Mouse (Mus musculus) neural tube, embryonic 15.5 days (tissue): ENCODE data around the gene Megf8. TPM values are rescaled to one million over a fixed set of nuclear protein-coding genes. Genes with fewer than 3 reads are reported as not detected.

Experiments
- ATAC-seq: fragments of 200-750 bp; cut with Nextera tagmentation; 2 replicates; pipeline ENCODE4 v1.8.0; 2017; ENCODE audit warnings: mild to moderate bottlenecking, moderate TSS enrichment, moderate library complexity; ENCODE audit not compliant: low FRiP score
- H3K27ac ChIP-seq: fragments of 300-500 bp; sonication (generic); replicated peaks from 2 replicates; pipeline ENCODE4 v1.5.1; 2015; ENCODE audit warnings: mild to moderate bottlenecking, inconsistent platforms
- H3K27me3 ChIP-seq: fragments of 300-500 bp; sonication (generic); replicated peaks from 2 replicates; pipeline ENCODE4 v1.6.1; 2015; ENCODE audit warnings: inconsistent platforms
- H3K36me3 ChIP-seq: fragments of 300-500 bp; sonication (generic); 2 replicates; pipeline ENCODE4 v1.6.1; 2015; ENCODE audit warnings: inconsistent platforms
- H3K4me1 ChIP-seq: fragments of 300-500 bp; sonication (generic); 2 replicates; pipeline ENCODE4 v1.6.1; 2015; ENCODE audit warnings: inconsistent platforms
- H3K4me2 ChIP-seq: fragments of 300-500 bp; sonication (generic); 2 replicates; pipeline ENCODE4 v1.6.1; 2015; ENCODE audit warnings: inconsistent platforms, mild to moderate bottlenecking, moderate library complexity
- H3K4me3 ChIP-seq: fragments of 300-500 bp; sonication (generic); replicated peaks from 2 replicates; pipeline ENCODE4 v1.5.1; 2015; ENCODE audit warnings: mild to moderate bottlenecking, inconsistent platforms
- H3K9ac ChIP-seq: fragments of 300-500 bp; sonication (generic); replicated peaks from 2 replicates; pipeline ENCODE4 v1.6.1; 2015; ENCODE audit warnings: mild to moderate bottlenecking, inconsistent platforms
- H3K9me3 ChIP-seq: fragments of 300-500 bp; sonication (generic); replicated peaks from 2 replicates; pipeline ENCODE4 v1.6.1; 2016; ENCODE audit warnings: inconsistent platforms
- WGBS: fragments of 180-500 bp; shearing (Covaris S2); methylation state at CpG from one replicate; pipeline ENCODE4 v1.1.7; 2015; ENCODE audit warnings: mixed read lengths; 5-methylcytosine and 5-hydroxymethylcytosine counted together
- polyA plus RNA-seq: library from polyadenylated mRNA; unstranded; fragments of >200 nt; fragmentation: Nextera tagmentation; extraction: Ambion mirVana; gene quantifications from 2 replicates; pipeline ENCODE4 v1.2.1, GENCODE M21; 2015

The Megf8 gene
- polyA plus RNA-seq, 1 experiment from 2014 or later = 22.7 TPM

- peak overlapping the region; percentile 93 for H3K9ac ChIP-seq
- H3K4me3 ChIP-seq = peak overlapping the region; percentile 86
- no peaks in the 10 kb centered on the region for H3K9me3 ChIP-seq
- H3K4me1 ChIP-seq = peaks cover 26% of the 10 kb centered on the region
- H3K36me3 ChIP-seq = 0 out of 2 replicates have a peak, but pooled peaks cover 11% of the 10 kb centered on the region
- 0 out of 2 replicates have a peak, but pooled peaks cover 13% of the 10 kb centered on the region for H3K27me3 ChIP-seq
- H3K27ac ChIP-seq = peak overlapping the region; percentile 90
- ATAC-seq = peak; percentile 10; the same call in 1 of the 2 replicates
- 0% methylated on average over 2 of the region's 2 CpGs for WGBS
- peak overlapping the region; percentile 89 for H3K4me2 ChIP-seq
These were observed 11.5 kb upstream of the Megf8 start for GRCm38 (mm10) chr7:25305481-25305880.

GRCm38 (mm10) chr7:25305956-25306613 lies 10.9 kb upstream of the Megf8 start, which contains the start of gene Tmem145:
TSS of gene Tmem145 (plus strand) at chr7:25306106.
- Histone ChIP-seq H3K9ac (peak within 1 kb of the TSS; percentile 93), H3K4me2 (peak within 1 kb of the TSS; percentile 89), H3K27me3 (peaks cover 17% of the 10 kb centered on the region), H3K27ac (peak within 1 kb of the TSS; percentile 90), H3K36me3 (0 out of 2 replicates have a peak, but pooled peaks cover 11% of the 10 kb centered on the region), H3K9me3 (no peaks in the 10 kb centered on the region), H3K4me3 (peak within 1 kb of the TSS; percentile 86), H3K4me1 (peaks cover 26% of the 10 kb centered on the region)
- under 1% methylated on average over 39 of the region's 47 CpGs for WGBS
- peak; percentile 76 for ATAC-seq

GRCm38 (mm10) chr7:25306614-25306996 lies 10.4 kb upstream of the Megf8 start:
- H3K4me2 ChIP-seq = peak overlapping the region; percentile 89
- WGBS = 48% methylated on average over 2 of the region's 2 CpGs
- H3K27me3 ChIP-seq = peaks cover 22% of the 10 kb centered on the region
- peak; percentile 18 for ATAC-seq
- H3K9ac ChIP-seq = peak overlapping the region; percentile 93
- peaks cover 23% of the 10 kb centered on the region for H3K4me1 ChIP-seq
- H3K9me3 ChIP-seq = no peaks in the 10 kb centered on the region
- peak overlapping the region; percentile 86 for H3K4me3 ChIP-seq
- peaks cover 14% of the 10 kb centered on the region; the same call in 1 of the 2 replicates for H3K36me3 ChIP-seq
- peak overlapping the region; percentile 90 for H3K27ac ChIP-seq

GRCm38 (mm10) chr7:25308702-25309318 lies 8.2 kb upstream of the Megf8 start:
- peaks cover 23% of the 10 kb centered on the region for H3K4me1 ChIP-seq
- peaks cover 21% of the 10 kb centered on the region; the same call in 1 of the 2 replicates for H3K36me3 ChIP-seq
- no peak overlapping the region for H3K4me2 ChIP-seq
- no peak for ATAC-seq
- no peak overlapping the region for H3K4me3 ChIP-seq
- 68% methylated on average over 17 of the region's 17 CpGs for WGBS
- no peak overlapping the region for H3K27ac ChIP-seq
- no peak overlapping the region for H3K9ac ChIP-seq
- no peaks in the 10 kb centered on the region for H3K9me3 ChIP-seq
- H3K27me3 ChIP-seq = peaks cover 44% of the 10 kb centered on the region

- no peak overlapping the region for H3K4me2 ChIP-seq
- H3K4me3 ChIP-seq = no peak overlapping the region
- H3K27ac ChIP-seq = no peak overlapping the region
- peaks cover 21% of the 10 kb centered on the region; the same call in 1 of the 2 replicates for H3K36me3 ChIP-seq
- ATAC-seq = no peak
- H3K27me3 ChIP-seq = peaks cover 50% of the 10 kb centered on the region
- H3K4me1 ChIP-seq = peaks cover 23% of the 10 kb centered on the region
- WGBS = 90% methylated on average over 9 of the region's 9 CpGs
- no peaks in the 10 kb centered on the region for H3K9me3 ChIP-seq
- no peak overlapping the region for H3K9ac ChIP-seq
These were observed 7.5 kb upstream of the Megf8 start for GRCm38 (mm10) chr7:25309425-25309824.

- WGBS = 80% methylated on average over 11 of the region's 11 CpGs
- H3K4me1 ChIP-seq = peaks cover 30% of the 10 kb centered on the region
- H3K9me3 ChIP-seq = no peaks in the 10 kb centered on the region
- H3K27ac ChIP-seq = no peak overlapping the region
- H3K4me2 ChIP-seq = no peak overlapping the region
- no peak overlapping the region for H3K9ac ChIP-seq
- peaks cover 53% of the 10 kb centered on the region for H3K27me3 ChIP-seq
- ATAC-seq = no peak
- peaks cover 21% of the 10 kb centered on the region; the same call in 1 of the 2 replicates for H3K36me3 ChIP-seq
- H3K4me3 ChIP-seq = no peak overlapping the region
These were observed 5.8 kb upstream of the Megf8 start for GRCm38 (mm10) chr7:25311193-25311592.

GRCm38 (mm10) chr7:25313325-25313724 lies 3.6 kb upstream of the Megf8 start:
- Histone ChIP-seq H3K4me1 (peaks cover 29% of the 10 kb centered on the region), H3K27ac (no peak overlapping the region), H3K9ac (no peak overlapping the region), H3K4me2 (no peak overlapping the region), H3K9me3 (no peaks in the 10 kb centered on the region), H3K36me3 (peaks cover 21% of the 10 kb centered on the region; the same call in 1 of the 2 replicates), H3K4me3 (no peak overlapping the region), H3K27me3 (peaks cover 43% of the 10 kb centered on the region)
- ATAC-seq = no peak
- 63% methylated on average over 7 of the region's 7 CpGs for WGBS

GRCm38 (mm10) chr7:25314606-25315305 lies 2.2 kb upstream of the Megf8 start:
- H3K4me3 ChIP-seq = peak overlapping the region; percentile 32
- H3K4me2 ChIP-seq = peak overlapping the region; percentile 64
- no peak overlapping the region for H3K27ac ChIP-seq
- ATAC-seq = no peak
- H3K27me3 ChIP-seq = peaks cover 39% of the 10 kb centered on the region
- WGBS = 4% methylated on average over 42 of the region's 51 CpGs
- H3K9ac ChIP-seq = peak overlapping the region; percentile 32; the same call in 1 of the 2 replicates
- peaks cover 12% of the 10 kb centered on the region; the same call in 1 of the 2 replicates for H3K36me3 ChIP-seq
- H3K4me1 ChIP-seq = peaks cover 37% of the 10 kb centered on the region
- no peaks in the 10 kb centered on the region for H3K9me3 ChIP-seq

- Histone ChIP-seq H3K36me3 (peaks cover 10% of the 10 kb centered on the region; the same call in 1 of the 2 replicates), H3K27me3 (peaks cover 39% of the 10 kb centered on the region), H3K9me3 (no peaks in the 10 kb centered on the region), H3K4me2 (peak overlapping the region; percentile 64), H3K9ac (peak overlapping the region; percentile 32; the same call in 1 of the 2 replicates), H3K27ac (peak overlapping the region; percentile 68; the same call in 1 of the 2 replicates), H3K4me1 (peaks cover 38% of the 10 kb centered on the region), H3K4me3 (peak overlapping the region; percentile 32)
- no peak for ATAC-seq
- 1% methylated on average over 61 of the region's 69 CpGs for WGBS
These were observed 1.5 kb upstream of the Megf8 start for GRCm38 (mm10) chr7:25315306-25316041.

GRCm38 (mm10) chr7:25317446-25317999 lies 559 bp downstream of the Megf8 start:
- peaks cover 3% of the 10 kb centered on the region; the same call in 1 of the 2 replicates for H3K36me3 ChIP-seq
- no peaks in the 10 kb centered on the region for H3K9me3 ChIP-seq
- peaks cover 22% of the 10 kb centered on the region for H3K27me3 ChIP-seq
- peak overlapping the region; percentile 97 for H3K4me2 ChIP-seq
- WGBS = 12% methylated on average over 21 of the region's 21 CpGs
- peaks cover 53% of the 10 kb centered on the region for H3K4me1 ChIP-seq
- peak overlapping the region; percentile 59 for H3K4me3 ChIP-seq
- no peak for ATAC-seq
- peak overlapping the region; percentile 80 for H3K9ac ChIP-seq
- peak overlapping the region; percentile 89 for H3K27ac ChIP-seq
